Mouse (Mus musculus): ENCODE measurements around the gene Rasgrp1.

Rasgrp1 gene

DNA sequence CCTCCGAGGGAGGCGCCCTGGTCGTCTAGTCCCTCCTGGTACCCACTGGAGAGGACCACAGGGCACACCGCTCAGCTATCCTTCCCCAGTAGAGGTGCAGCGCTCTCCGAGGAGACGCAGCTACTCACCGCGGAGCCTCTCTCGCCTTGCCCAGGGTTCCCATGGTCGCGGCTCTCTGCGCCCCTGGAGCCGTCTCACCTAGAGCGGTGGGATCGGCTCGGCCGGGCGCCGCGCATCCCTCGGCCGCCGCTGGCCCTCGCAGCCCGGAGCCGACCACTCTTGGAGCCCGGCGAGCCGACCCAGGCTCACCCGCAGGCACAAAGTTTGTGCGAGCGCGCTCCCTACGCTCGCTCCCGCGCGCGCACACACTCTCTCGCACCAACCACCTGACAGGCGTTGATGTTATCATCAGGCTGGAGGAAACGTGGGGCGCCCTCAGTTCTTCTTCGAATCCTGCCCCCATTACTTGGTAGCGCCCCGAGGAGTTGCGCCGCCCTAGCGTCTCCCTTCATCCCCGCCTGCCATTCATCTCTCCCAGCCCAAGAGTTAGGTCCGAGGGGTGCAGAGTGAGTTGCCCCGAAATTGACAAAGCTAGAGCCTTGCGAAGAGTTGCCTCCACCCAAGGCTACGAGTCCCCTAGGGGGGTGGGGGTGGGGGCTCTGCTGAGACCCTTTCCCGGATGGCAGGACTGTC lies at the start of gene Rasgrp1:
Rasgrp1 (minus strand) TSS at position 455 of the 693 bp plus-strand sequence.
- no peak for DNase-seq (ENCODE audit: low read depth, low spot score)

- peak; percentile 6 for DNase-seq (ENCODE audit: low read depth, low spot score)
Observed at GRCm38 (mm10) chr2:117389925-117390892, 47.4 kb upstream of the Rasgrp1 start.

GRCm38 (mm10) chr2:117389460-117389859 lies 46.7 kb upstream of the Rasgrp1 start:
- DNase-seq (ENCODE audit: low read depth, low spot score): no peak

- no peak for DNase-seq (ENCODE audit: low read depth, low spot score)
Observed at GRCm38 (mm10) chr2:117388121-117388520, 45.3 kb upstream of the Rasgrp1 start.

- DNase-seq (ENCODE audit: low read depth, low spot score): no peak
Observed at GRCm38 (mm10) chr2:117386981-117387705, 44.3 kb upstream of the Rasgrp1 start.

DNA sequence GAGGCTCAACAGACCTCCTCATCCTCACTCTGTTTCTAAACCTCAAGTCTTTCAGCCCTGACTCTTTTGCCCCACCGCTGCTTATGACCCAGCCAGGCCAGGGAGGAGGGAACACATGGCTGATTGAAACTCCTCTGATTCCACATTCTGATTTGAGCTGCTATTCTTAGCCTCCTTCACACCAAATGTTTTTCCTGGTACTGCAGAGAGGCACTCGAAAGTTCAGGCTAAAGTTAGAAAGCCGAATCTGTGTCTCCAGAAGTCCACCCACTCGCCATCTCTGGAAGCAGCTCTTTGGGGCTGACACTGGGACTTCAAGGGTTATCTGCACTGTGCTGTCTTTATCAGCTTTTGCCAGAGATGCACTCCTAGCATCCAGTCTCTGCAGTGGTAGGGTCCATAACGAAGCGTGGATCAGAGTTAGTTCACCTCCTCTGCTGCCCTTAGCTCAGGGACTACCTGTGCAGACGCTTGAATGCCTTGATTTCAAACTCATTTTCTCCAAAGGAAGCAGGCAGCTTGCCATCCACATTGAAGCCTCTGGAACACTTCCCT lies 43.3 kb upstream of the Rasgrp1 start:
- peak; percentile 5 for DNase-seq (ENCODE audit: low read depth, low spot score)

DNA sequence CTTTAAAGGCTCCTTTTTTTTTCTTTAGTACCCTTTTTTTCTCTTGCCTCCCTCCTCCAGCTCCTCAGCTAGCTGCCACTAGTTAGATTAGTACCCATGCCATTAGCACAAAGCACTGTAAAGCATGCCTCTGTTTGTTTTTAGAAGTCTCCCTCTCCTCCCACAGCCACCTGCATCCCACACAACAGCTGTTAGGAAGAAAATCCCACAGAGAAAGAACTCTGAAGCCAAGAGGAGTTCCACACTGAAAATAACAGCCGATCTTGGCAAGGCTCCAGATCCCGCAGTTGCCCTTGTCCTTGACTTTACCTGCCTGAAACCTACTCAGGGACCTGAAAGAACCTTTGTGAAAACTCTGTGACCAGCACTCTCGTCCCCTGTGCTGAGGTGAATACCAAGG lies 38.5 kb upstream of the Rasgrp1 start:
- no peak for DNase-seq (ENCODE audit: low read depth, low spot score)

DNA sequence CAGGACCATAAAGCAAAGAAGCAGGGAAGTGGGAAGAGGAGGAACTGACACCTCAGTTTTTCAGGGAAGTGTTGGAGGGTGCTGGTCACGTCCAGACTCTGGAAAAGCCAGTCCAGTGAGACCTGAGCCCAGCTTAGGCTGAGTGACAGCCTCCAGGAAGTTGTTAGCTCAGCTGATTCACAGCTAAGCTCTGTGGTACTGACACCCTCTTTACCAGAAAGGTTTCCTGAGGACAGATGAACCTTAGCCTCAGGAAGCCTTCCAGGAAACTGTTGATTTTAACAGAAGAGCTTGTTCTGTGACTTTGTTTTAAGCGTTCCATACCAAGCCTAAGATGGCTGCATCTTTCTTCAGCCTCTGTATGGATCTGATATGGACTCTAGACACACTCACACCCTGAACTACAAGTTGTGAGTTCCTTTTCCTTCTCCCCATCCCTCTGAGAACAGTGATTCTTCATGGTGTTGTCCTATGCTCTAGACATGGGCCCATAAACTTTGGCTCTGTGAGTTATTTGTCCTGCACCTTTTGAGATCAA lies 31.6 kb upstream of the Rasgrp1 start:
- no peak for DNase-seq (ENCODE audit: low read depth, low spot score)

DNA sequence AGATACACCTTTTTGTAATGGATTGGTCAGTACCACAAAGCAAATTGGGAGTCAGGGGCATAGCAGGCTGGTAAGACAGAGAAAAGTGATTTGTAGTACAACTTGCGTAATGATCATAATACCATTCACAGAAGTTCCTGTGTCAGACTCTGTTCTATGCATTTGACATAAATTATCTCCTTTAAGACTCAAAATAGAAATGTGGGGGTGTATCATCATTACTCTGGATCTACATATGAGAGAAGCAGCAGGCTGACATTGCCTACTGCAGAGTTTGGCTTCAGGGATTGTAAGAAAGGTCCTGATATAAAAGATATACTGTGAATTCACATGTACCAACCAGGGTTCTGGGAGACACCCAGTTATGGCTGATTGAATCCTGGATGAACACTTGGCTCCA lies 28.9 kb upstream of the Rasgrp1 start:
- no peak for DNase-seq (ENCODE audit: low read depth, low spot score)

GRCm38 (mm10) chr2:117366478-117366877 lies 23.7 kb upstream of the Rasgrp1 start:
- DNase-seq (ENCODE audit: low read depth, low spot score): no peak

DNA sequence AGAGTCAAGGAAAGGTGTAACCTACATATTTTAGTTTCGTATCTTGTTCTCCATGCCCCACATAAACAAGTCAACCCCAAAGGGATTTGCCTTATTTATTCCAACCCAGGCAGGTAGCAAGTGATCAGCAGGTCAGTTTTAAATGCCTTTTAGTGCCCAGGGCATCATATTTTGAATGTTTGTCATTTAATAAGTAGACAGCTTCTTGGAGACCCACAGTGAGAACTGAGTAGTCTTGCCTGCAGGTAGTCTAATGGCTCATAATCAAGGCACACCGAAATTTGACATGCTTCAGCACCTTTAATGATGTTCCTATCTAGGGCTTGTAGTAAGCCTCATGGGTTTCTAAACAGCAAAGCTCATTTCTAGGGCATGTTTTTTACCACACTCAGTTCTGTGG lies 21.3 kb upstream of the Rasgrp1 start:
- no peak for DNase-seq (ENCODE audit: low read depth, low spot score)

GRCm38 (mm10) chr2:117357939-117358338 lies 15.1 kb upstream of the Rasgrp1 start:
- DNase-seq (ENCODE audit: low read depth, low spot score): no peak

GRCm38 (mm10) chr2:117352305-117353123 lies 9.7 kb upstream of the Rasgrp1 start:
- no peak for DNase-seq (ENCODE audit: low read depth, low spot score)

DNA sequence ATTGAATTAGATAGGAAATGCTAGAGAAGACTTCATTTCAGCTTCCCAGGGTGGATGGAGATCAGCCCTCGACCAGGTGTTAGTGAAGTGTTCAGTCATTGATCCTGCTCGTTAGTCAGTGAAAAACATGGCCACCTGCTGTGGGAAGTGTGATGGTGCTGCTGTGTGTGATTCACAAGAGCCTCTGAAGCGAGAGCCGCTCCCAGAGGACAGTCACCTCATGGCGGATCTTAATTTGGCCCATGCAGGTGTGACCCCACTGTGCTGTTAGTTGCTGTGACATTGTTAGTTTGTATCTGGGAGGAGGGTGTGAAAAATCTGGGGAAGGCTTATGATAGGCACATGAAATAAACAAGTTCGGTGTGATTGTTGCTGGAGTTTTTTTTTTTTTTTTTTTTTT lies 7.3 kb upstream of the Rasgrp1 start:
- no peak for DNase-seq (ENCODE audit: low read depth, low spot score)

- DNase-seq (ENCODE audit: low read depth, low spot score): no peak
Observed at GRCm38 (mm10) chr2:117343240-117343624, 431 bp upstream of the Rasgrp1 start.

- DNase-seq (ENCODE audit: low read depth, low spot score): peak; percentile 19
Observed at GRCm38 (mm10) chr2:117342090-117342546, 683 bp downstream of the Rasgrp1 start.

GRCm38 (mm10) chr2:117338501-117338900 lies 4.3 kb downstream of the Rasgrp1 start:
- no peak for DNase-seq (ENCODE audit: low read depth, low spot score)

- DNase-seq (ENCODE audit: low read depth, low spot score): no peak
Observed at GRCm38 (mm10) chr2:117337902-117338301, 4.9 kb downstream of the Rasgrp1 start.

DNA sequence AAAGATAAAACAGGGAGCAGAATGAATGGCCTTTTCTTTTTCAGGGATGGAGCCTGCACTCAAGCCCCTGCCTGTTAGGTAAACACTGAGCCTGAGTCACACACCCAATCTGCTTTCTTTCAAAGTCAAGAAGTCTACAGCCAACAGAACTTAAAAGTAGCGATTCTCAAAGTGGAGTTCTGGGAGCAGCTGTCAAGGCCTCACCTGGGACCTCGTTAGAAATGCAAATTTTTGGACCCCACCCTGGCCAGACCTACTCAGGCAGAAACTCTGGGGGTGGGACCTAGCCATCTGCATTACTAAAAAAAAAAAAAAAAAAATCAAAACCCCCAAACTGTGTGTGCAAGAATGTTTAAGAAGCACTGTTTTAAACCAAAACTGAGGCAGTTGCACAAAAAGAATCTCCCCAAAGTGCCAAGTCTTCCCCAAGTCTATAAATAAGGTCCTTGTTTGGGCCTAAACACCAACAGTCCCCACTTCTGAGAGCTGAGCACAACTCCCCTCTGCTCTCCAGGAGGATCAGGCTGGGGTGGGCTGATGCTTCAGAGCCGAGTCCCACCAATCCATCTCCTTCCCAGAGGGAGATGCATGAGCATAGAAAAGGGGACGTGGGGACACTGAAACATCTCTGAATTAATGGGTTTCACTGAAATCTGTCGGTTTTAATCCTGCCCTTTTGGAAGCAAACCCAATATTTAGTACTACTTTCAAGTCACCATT lies 5.7 kb downstream of the Rasgrp1 start:
- no peak for DNase-seq (ENCODE audit: low read depth, low spot score)

Data from skeletal muscle tissue, adult 2 months (tissue).